Mouse (Mus musculus) CH12.LX (cell line): ENCODE measurements around the gene Sstr4. TPM values are rescaled to one million over a fixed set of nuclear protein-coding genes. Genes with fewer than 3 reads are reported as not detected.

Experiments
- DNase-seq: peaks from one replicate; pipeline ENCODE4 v3.0.0-alpha.2; 2013; ENCODE audit errors: extremely low read depth
- H3K27ac ChIP-seq: 2 replicates; pipeline ENCODE4 v1.5.1; 2012; ENCODE audit warnings: low read depth, mild to moderate bottlenecking, control low read depth, moderate library complexity; ENCODE audit not compliant: insufficient read depth
- H3K27me3 ChIP-seq: replicated peaks from 2 replicates; pipeline ENCODE3; 2012; ENCODE audit warnings: inconsistent platforms
- H3K36me3 ChIP-seq, 2 experiments: replicated peaks in 1 of 2; 2 replicates each; pipeline versions ENCODE3 to v1.6.1; 2012; ENCODE audit warnings: inconsistent platforms in 1 of 2, low read length in 1 of 2, mild to moderate bottlenecking in 1 of 2, mixed read lengths in 1 of 2, moderate library complexity in 1 of 2; ENCODE audit not compliant: control insufficient read depth in 1 of 2, insufficient read depth in 1 of 2
- H3K4me1 ChIP-seq, 2 experiments: 2 replicates each; pipeline ENCODE4 v1.6.1; 2012; ENCODE audit warnings: inconsistent platforms in 1 of 2, moderate library complexity in 1 of 2; ENCODE audit not compliant: insufficient read depth in 2 of 2, control insufficient read depth in 1 of 2
- H3K4me2 ChIP-seq: 2 replicates; pipeline ENCODE4 v1.6.1; 2012; ENCODE audit warnings: low read depth, mild to moderate bottlenecking, control low read depth; ENCODE audit not compliant: poor library complexity, insufficient read depth, severe bottlenecking
- H3K4me3 ChIP-seq, 3 experiments: fragments of 150-350 bp in 1 of 3; sonication (generic) in 1 of 3; replicated peaks in 1 of 3; 2 replicates each; pipeline versions ENCODE3 to v1.5.1; 2011 to 2012; ENCODE audit warnings: low read depth in 2 of 3, low read length in 2 of 3, mild to moderate bottlenecking in 2 of 3, moderate library complexity in 2 of 3, control low read depth in 1 of 3, improper control_type of control experiment in 1 of 3, inconsistent platforms in 1 of 3, mixed read lengths in 1 of 3; ENCODE audit not compliant: poor library complexity in 1 of 3
- H3K79me2 ChIP-seq: replicated peaks from 2 replicates; pipeline ENCODE4 v1.6.1; 2012; ENCODE audit warnings: mild to moderate bottlenecking, moderate library complexity; ENCODE audit not compliant: control insufficient read depth, poor library complexity, insufficient read depth, severe bottlenecking; ENCODE audit errors: extremely low read depth
- H3K9ac ChIP-seq: 2 replicates; pipeline ENCODE4 v1.6.1; 2012; ENCODE audit warnings: low read depth, mild to moderate bottlenecking, control low read depth, moderate library complexity; ENCODE audit not compliant: insufficient read depth
- H3K9me3 ChIP-seq: replicated peaks from 2 replicates; pipeline ENCODE3; 2012; ENCODE audit warnings: low read length, inconsistent platforms, mixed read lengths
- CHD1 ChIP-seq: IDR thresholded peaks from 2 replicates; pipeline ENCODE4 v1.6.1; 2012; ENCODE audit warnings: low read depth, low read length, improper control_type of control experiment, inconsistent platforms
- CHD2 ChIP-seq: IDR thresholded peaks from 2 replicates; pipeline ENCODE4 v1.6.1; 2011; ENCODE audit warnings: low read length, improper control_type of control experiment
- CTCF ChIP-seq, 2 experiments: IDR thresholded peaks in 1 of 2; conservative IDR thresholded peaks in 1 of 2; 2 replicates each; pipeline ENCODE4 v1.5.1; 2011 to 2012; ENCODE audit warnings: low read depth in 2 of 2, low read length in 2 of 2, improper control_type of control experiment in 1 of 2, inconsistent platforms in 1 of 2, mild to moderate bottlenecking in 1 of 2, moderate library complexity in 1 of 2
- ELF1 ChIP-seq: IDR thresholded peaks from 2 replicates; pipeline ENCODE4 v1.6.1; 2014; ENCODE audit warnings: low read depth, mild to moderate bottlenecking, inconsistent platforms, low read length, improper control_type of control experiment
- ETS1 ChIP-seq: conservative IDR thresholded peaks from 2 replicates; pipeline ENCODE4 v1.6.1; 2012; ENCODE audit warnings: low read depth, mild to moderate bottlenecking, inconsistent platforms, low read length, improper control_type of control experiment, moderate library complexity
- GABPA ChIP-seq: IDR thresholded peaks from 2 replicates; pipeline ENCODE4 v1.6.1; 2012; ENCODE audit warnings: low read depth, low read length, improper control_type of control experiment, inconsistent platforms; ENCODE audit not compliant: insufficient replicate concordance
- JUN ChIP-seq: IDR thresholded peaks from 2 replicates; pipeline ENCODE4 v1.6.1; 2011; ENCODE audit warnings: low read depth, mild to moderate bottlenecking, low read length, improper control_type of control experiment, moderate library complexity; ENCODE audit not compliant: insufficient read depth
- JUND ChIP-seq: conservative IDR thresholded peaks from 2 replicates; pipeline ENCODE4 v1.6.1; 2011; ENCODE audit warnings: low read depth, low read length, improper control_type of control experiment
- KAT2A ChIP-seq: IDR thresholded peaks from 2 replicates; pipeline ENCODE4 v1.6.1; 2012; ENCODE audit warnings: low read length, improper control_type of control experiment, inconsistent platforms; ENCODE audit not compliant: insufficient replicate concordance
- MAFK ChIP-seq: IDR thresholded peaks from 2 replicates; pipeline ENCODE4 v1.6.1; 2011; ENCODE audit warnings: low read length, improper control_type of control experiment; ENCODE audit not compliant: insufficient replicate concordance
- MEF2A ChIP-seq: IDR thresholded peaks from 2 replicates; pipeline ENCODE4 v1.6.1; 2014; ENCODE audit warnings: low read depth, mild to moderate bottlenecking, inconsistent platforms, low read length, improper control_type of control experiment, borderline replicate concordance
- POLR2AphosphoS2 ChIP-seq: IDR thresholded peaks from 2 replicates; pipeline ENCODE4 v1.6.1; 2011; ENCODE audit warnings: low read depth, low read length, improper control_type of control experiment
- RCOR1 ChIP-seq: conservative IDR thresholded peaks from 2 replicates; pipeline ENCODE4 v1.6.1; 2012; ENCODE audit warnings: low read depth, mild to moderate bottlenecking, inconsistent platforms, low read length, improper control_type of control experiment
- SMC3 ChIP-seq: IDR thresholded peaks from 2 replicates; pipeline ENCODE4 v1.6.1; 2011; ENCODE audit warnings: low read depth, low read length, improper control_type of control experiment
- TCF12 ChIP-seq: IDR thresholded peaks from 2 replicates; pipeline ENCODE4 v1.6.1; 2014; ENCODE audit warnings: low read depth, mild to moderate bottlenecking, inconsistent platforms, low read length, improper control_type of control experiment
- USF1 ChIP-seq: IDR thresholded peaks from 2 replicates; pipeline ENCODE4 v1.6.1; 2014; ENCODE audit warnings: low read depth, mild to moderate bottlenecking, inconsistent platforms, low read length, improper control_type of control experiment
- USF2 ChIP-seq: conservative IDR thresholded peaks from 2 replicates; pipeline ENCODE4 v1.6.1; 2011; ENCODE audit warnings: low read depth, low read length, improper control_type of control experiment
- ZC3H11A ChIP-seq: IDR thresholded peaks from 2 replicates; pipeline ENCODE4 v1.6.1; 2012; ENCODE audit warnings: low read depth, mild to moderate bottlenecking, inconsistent platforms, low read length, improper control_type of control experiment
- ZMIZ1 ChIP-seq: IDR thresholded peaks from 2 replicates; pipeline ENCODE4 v1.6.1; 2012; ENCODE audit warnings: low read depth, mild to moderate bottlenecking, inconsistent platforms, low read length, improper control_type of control experiment
- ZNF384 ChIP-seq: IDR thresholded peaks from 2 replicates; pipeline ENCODE4 v1.6.1; 2012; ENCODE audit warnings: low read depth, low read length, improper control_type of control experiment, inconsistent platforms
- dilution Hi-C: fragments of 300-500 bp; cut with MboI; formaldehyde crosslinking; loops from 2 replicates; pipeline ENCODE4 v1.14.3; 2020; ENCODE audit warnings: low sequenced_read_pairs; ENCODE audit not compliant: extremely low pct_unique_long_range_greater_than_20kb, extremely low pct_ligation_motif_present
- in situ Hi-C: fragments of 300-500 bp; cut with MboI; formaldehyde crosslinking; loops from 3 replicates; pipeline ENCODE4 v1.14.3; 2019; ENCODE audit warnings: low sequenced_read_pairs, low pct_ligation_motif_present, low pct_unique_long_range_greater_than_20kb, mixed read lengths
- polyA plus RNA-seq: library from polyadenylated mRNA; unstranded; fragments of >175 nt; gene quantifications from 2 replicates; pipeline ENCODE4 v1.2.1, GENCODE M21; 2012; ENCODE audit warnings: low read depth; ENCODE audit not compliant: insufficient read length
- total RNA-seq, 2 experiments: library from RNA; depleted of rRNA; stranded (reverse); fragments of 300-350 nt in 1 of 2; fragments of >200 nt in 1 of 2; gene quantifications; 2 replicates each; pipeline ENCODE4 v1.2.3; 2012 to 2014

Sstr4 gene
- total and polyA plus RNA-seq, 3 experiments = not detected

- Histone ChIP-seq H3K27me3 (no peaks in the 10 kb centered on the region), H3K4me1 (peaks cover 0 to 2% of the 10 kb centered on the region in 2 experiments; a peak in 1 of 4 replicates), H3K9ac (no peak overlapping the region), H3K79me2 (no peaks in the 10 kb centered on the region), H3K9me3 (peaks cover 5% of the 10 kb centered on the region), H3K27ac (no peak overlapping the region), H3K4me2 (no peak overlapping the region), H3K4me3 (no peak overlapping the region), H3K36me3 (no peaks in the 10 kb centered on the region)
- in situ Hi-C loops (loop anchor here (25.0 kb wide), 1 partner anchor 263 kb away; the partner anchor contains the start of gene Nxt1), dilution Hi-C loops (no loop called here)
- TF ChIP-seq CHD2 = no peak
- no peak for DNase-seq
These were observed 3.9 kb downstream of the Sstr4 start for GRCm38 (mm10) chr2:148398901-148399685.

- no peak overlapping the region for H3K4me3 ChIP-seq
These were observed 7.1 kb downstream of the Sstr4 start for GRCm38 (mm10) chr2:148402227-148402626.

GRCm38 (mm10) chr2:148404906-148405305, 9.8 kb downstream of the Sstr4 start:
- H3K9me3 ChIP-seq = no peaks in the 10 kb centered on the region
- dilution Hi-C loops = no loop called here
- in situ Hi-C loops = no loop called here

More at GRCm38 (mm10) chr2:148402227-148402626, 7.1 kb downstream of the Sstr4 start:
- H3K9me3 ChIP-seq = no peaks in the 10 kb centered on the region
- no peak overlapping the region for H3K9ac ChIP-seq
- TF ChIP-seq ZC3H11A = no peak
- no peak for TF ChIP-seq TCF12
- TF ChIP-seq ETS1 = no peak
- TF ChIP-seq JUND = no peak
- no peak for TF ChIP-seq CHD1
- no peak for TF ChIP-seq CTCF (conservative IDR thresholded peaks at IDR 0.05 in 1 of 2, IDR thresholded peaks at IDR 0.05 in 1 of 2; ENCODE audit: low read depth in 2 of 2, low read length in 2 of 2)
- no peak for TF ChIP-seq ZMIZ1
- TF ChIP-seq, all 38 proteins: peak for 0
- Histone ChIP-seq H3K79me2 (no peaks in the 10 kb centered on the region), H3K27me3 (no peaks in the 10 kb centered on the region), H3K4me2 (no peak overlapping the region), H3K27ac (no peak overlapping the region), H3K4me1 (no peaks in the 10 kb centered on the region), H3K36me3 (no peaks in the 10 kb centered on the region)
- dilution Hi-C loops = no loop called here
- in situ Hi-C loops = no loop called here
- DNase-seq = no peak

More at GRCm38 (mm10) chr2:148404906-148405305, 9.8 kb downstream of the Sstr4 start:
- no peak overlapping the region for H3K27ac ChIP-seq
- H3K4me1 ChIP-seq = peaks cover 0 to 5% of the 10 kb centered on the region in 2 experiments; a peak in 2 of 4 replicates
- no peak for DNase-seq
- TF ChIP-seq JUN (no peak), POLR2AphosphoS2 (no peak), SMC3 (no peak), JUND (no peak), MAFK (no peak), CTCF (conservative IDR thresholded peaks at IDR 0.05 in 1 of 2, IDR thresholded peaks at IDR 0.05 in 1 of 2; ENCODE audit: low read depth in 2 of 2, low read length in 2 of 2) (no peak), CHD2 (no peak), KAT2A (no peak), USF1 (no peak), ZNF384 (no peak), MEF2A (no peak), TCF12 (no peak), USF2 (no peak), ETS1 (no peak), RCOR1 (no peak), ELF1 (no peak), GABPA (no peak)
- no peak overlapping the region for H3K9ac ChIP-seq
- no peak overlapping the region for H3K4me2 ChIP-seq
- H3K36me3 ChIP-seq = no peaks in the 10 kb centered on the region
- no peaks in the 10 kb centered on the region for H3K27me3 ChIP-seq
- H3K4me3 ChIP-seq = no peak overlapping the region
- H3K79me2 ChIP-seq = no peaks in the 10 kb centered on the region
